Mouse (Mus musculus): ENCODE results near the gene Kctd8. TPM values are rescaled to one million over a fixed set of nuclear protein-coding genes. Genes with fewer than 3 reads are reported as not detected.

Gene Kctd8
- total and polyA plus RNA-seq, 2 experiments from 2014 or later, result 0.23 to 1.1 TPM

GRCm38 (mm10) chr5:69156489-69156888 is 185.0 kb downstream of the Kctd8 start:
- no peaks in the 10 kb centered on the region for H3K4me1 ChIP-seq (ENCODE audit: control insufficient read depth, insufficient read depth)
- no peaks in the 10 kb centered on the region for H3K36me3 ChIP-seq (replicated peaks; ENCODE audit: control insufficient read depth, insufficient read depth, low read length)
- ATAC-seq (ENCODE audit: insufficient read depth, low read depth), result no peak
- no peak overlapping the region for H3K9ac ChIP-seq (replicated peaks; ENCODE audit: low read depth, low read length)
- H3K9me3 ChIP-seq (replicated peaks; ENCODE audit: control insufficient read depth, low read length), result no peaks in the 10 kb centered on the region
- no peaks in the 10 kb centered on the region for H3K27me3 ChIP-seq (ENCODE audit: control insufficient read depth, insufficient read depth, low read length)
- DNase-seq (ENCODE audit: low spot score), result no peak
- H3K27ac ChIP-seq (ENCODE audit: low read depth), result no peak overlapping the region
- WGBS, result 54% methylated on average over 3 of the region's 3 CpGs
- no peak overlapping the region for H3K4me2 ChIP-seq (ENCODE audit: low read depth, low read length)
- TF ChIP-seq CTCF (IDR thresholded peaks at IDR 0.05; ENCODE audit: low read depth) (no peak), EP300 (IDR thresholded peaks at IDR 0.05; ENCODE audit: low read depth) (no peak)
- H3K4me3 ChIP-seq (ENCODE audit: low read depth, low read length), result no peak overlapping the region

GRCm38 (mm10) chr5:69145827-69146226 is 195.7 kb downstream of the Kctd8 start:
- H3K27ac ChIP-seq (ENCODE audit: low read depth), result no peak overlapping the region
- no peak overlapping the region for H3K4me2 ChIP-seq (ENCODE audit: low read depth, low read length)
- ATAC-seq (ENCODE audit: insufficient read depth, low read depth), result no peak
- no peak for TF ChIP-seq EP300 (IDR thresholded peaks at IDR 0.05; ENCODE audit: low read depth)
- TF ChIP-seq CTCF (IDR thresholded peaks at IDR 0.05; ENCODE audit: low read depth), result no peak
- no peaks in the 10 kb centered on the region for H3K9me3 ChIP-seq (replicated peaks; ENCODE audit: control insufficient read depth, low read length)
- no peak overlapping the region for H3K4me3 ChIP-seq (ENCODE audit: low read depth, low read length)
- H3K9ac ChIP-seq (replicated peaks; ENCODE audit: low read depth, low read length), result no peak overlapping the region
- no peaks in the 10 kb centered on the region for H3K27me3 ChIP-seq (ENCODE audit: control insufficient read depth, insufficient read depth, low read length)
- no peaks in the 10 kb centered on the region for H3K4me1 ChIP-seq (ENCODE audit: control insufficient read depth, insufficient read depth)
- 73% methylated on average over 2 of the region's 2 CpGs for WGBS
- H3K36me3 ChIP-seq (replicated peaks; ENCODE audit: control insufficient read depth, insufficient read depth, low read length), result no peaks in the 10 kb centered on the region
- no peak for DNase-seq (ENCODE audit: low spot score)

- no peak for DNase-seq (ENCODE audit: low spot score)
- H3K27me3 ChIP-seq (ENCODE audit: control insufficient read depth, insufficient read depth, low read length), result no peaks in the 10 kb centered on the region
- H3K27ac ChIP-seq (ENCODE audit: low read depth), result no peak overlapping the region
- TF ChIP-seq CTCF (IDR thresholded peaks at IDR 0.05; ENCODE audit: low read depth) (no peak), EP300 (IDR thresholded peaks at IDR 0.05; ENCODE audit: low read depth) (no peak)
- 89% methylated on average over 4 of the region's 4 CpGs for WGBS
- H3K4me3 ChIP-seq (ENCODE audit: low read depth, low read length), result no peak overlapping the region
- no peaks in the 10 kb centered on the region for H3K36me3 ChIP-seq (replicated peaks; ENCODE audit: control insufficient read depth, insufficient read depth, low read length)
- no peak overlapping the region for H3K4me2 ChIP-seq (ENCODE audit: low read depth, low read length)
- no peaks in the 10 kb centered on the region for H3K9me3 ChIP-seq (replicated peaks; ENCODE audit: control insufficient read depth, low read length)
- no peaks in the 10 kb centered on the region for H3K4me1 ChIP-seq (ENCODE audit: control insufficient read depth, insufficient read depth)
- no peak for ATAC-seq (ENCODE audit: insufficient read depth, low read depth)
- H3K9ac ChIP-seq (replicated peaks; ENCODE audit: low read depth, low read length), result no peak overlapping the region
Measured at GRCm38 (mm10) chr5:69141082-69141481, 200.4 kb downstream of the Kctd8 start.

GRCm38 (mm10) chr5:69108718-69109117 is 232.8 kb downstream of the Kctd8 start:
- Histone ChIP-seq H3K36me3 (replicated peaks; ENCODE audit: control insufficient read depth, insufficient read depth, low read length) (no peaks in the 10 kb centered on the region), H3K9me3 (replicated peaks; ENCODE audit: control insufficient read depth, low read length) (no peaks in the 10 kb centered on the region), H3K9ac (replicated peaks; ENCODE audit: low read depth, low read length) (no peak overlapping the region), H3K4me3 (ENCODE audit: low read depth, low read length) (no peak overlapping the region), H3K27ac (ENCODE audit: low read depth) (no peak overlapping the region), H3K4me1 (ENCODE audit: control insufficient read depth, insufficient read depth) (no peaks in the 10 kb centered on the region), H3K27me3 (ENCODE audit: control insufficient read depth, insufficient read depth, low read length) (no peaks in the 10 kb centered on the region), H3K4me2 (ENCODE audit: low read depth, low read length) (no peak overlapping the region)
- no peak for DNase-seq (ENCODE audit: low spot score)
- WGBS, result 62% methylated on average over 2 of the region's 2 CpGs
- TF ChIP-seq CTCF (IDR thresholded peaks at IDR 0.05; ENCODE audit: low read depth), result no peak
- TF ChIP-seq EP300 (IDR thresholded peaks at IDR 0.05; ENCODE audit: low read depth), result no peak
- ATAC-seq (ENCODE audit: insufficient read depth, low read depth), result no peak

- H3K4me3 ChIP-seq (ENCODE audit: low read depth, low read length), result no peak overlapping the region
- no peaks in the 10 kb centered on the region for H3K4me1 ChIP-seq (ENCODE audit: control insufficient read depth, insufficient read depth)
- no peak overlapping the region for H3K27ac ChIP-seq (ENCODE audit: low read depth)
- H3K9me3 ChIP-seq (replicated peaks; ENCODE audit: control insufficient read depth, low read length), result no peaks in the 10 kb centered on the region
- no peaks in the 10 kb centered on the region for H3K27me3 ChIP-seq (ENCODE audit: control insufficient read depth, insufficient read depth, low read length)
- ATAC-seq (ENCODE audit: insufficient read depth, low read depth) (no peak), DNase-seq (ENCODE audit: low spot score) (no peak)
- no peak overlapping the region for H3K4me2 ChIP-seq (ENCODE audit: low read depth, low read length)
- no peaks in the 10 kb centered on the region for H3K36me3 ChIP-seq (replicated peaks; ENCODE audit: control insufficient read depth, insufficient read depth, low read length)
- no peak for TF ChIP-seq EP300 (IDR thresholded peaks at IDR 0.05; ENCODE audit: low read depth)
- no peak for TF ChIP-seq CTCF (IDR thresholded peaks at IDR 0.05; ENCODE audit: low read depth)
- H3K9ac ChIP-seq (replicated peaks; ENCODE audit: low read depth, low read length), result no peak overlapping the region
Measured at GRCm38 (mm10) chr5:69088912-69089311, 252.6 kb downstream of the Kctd8 start.

Small RNA genes lying within 50 kb of the gene (microRNA-seq; reads per million reads assigned to microRNA genes)
- gene Gm24368, result not detected

Other genes starting within 250 kb of the Kctd8 start
- gene Yipf7, start 201.0 kb upstream of the Kctd8 start, total RNA-seq (2014; rRNA removed; ENCODE audit: low replicate concordance), result 55.3 and 103 TPM in 2 replicates
- gene Yipf7, start 201.0 kb upstream of the Kctd8 start, polyA plus RNA-seq (2015; fragmentation: Nextera tagmentation; extraction: Ambion mirVana), result 107 and 118 TPM in 2 replicates
- gene Guf1, start 215.2 kb upstream of the Kctd8 start, total RNA-seq (2014; rRNA removed; ENCODE audit: low replicate concordance), result 21.8 and 32.7 TPM in 2 replicates
- gene Guf1, start 215.2 kb upstream of the Kctd8 start, polyA plus RNA-seq (2015; fragmentation: Nextera tagmentation; extraction: Ambion mirVana), result 37.2 and 38.6 TPM in 2 replicates

All from heart, postnatal 0 days (tissue).